Mouse (Mus musculus) CD8-positive naive resting alpha-beta T cell, adult 2 months (primary cell): ENCODE results near the gene Cntn5.

Experiments
- DNase-seq, 2 experiments: peaks; one replicate each; pipeline ENCODE4 v3.0.0; 2022; ENCODE audit warnings: low read depth in 2 of 2, low spot score in 2 of 2

Cntn5 gene

GRCm38 (mm10) chr9:9708671-9709070, 1195.9 kb downstream of the Cntn5 start:
- DNase-seq: no peak

GRCm38 (mm10) chr9:9707766-9708165, 1196.8 kb downstream of the Cntn5 start:
- DNase-seq: no peak

- no peak for DNase-seq
Measured at GRCm38 (mm10) chr9:9705180-9705579, 1199.4 kb downstream of the Cntn5 start.

- no peak for DNase-seq
Measured at GRCm38 (mm10) chr9:9696636-9697035, 1207.9 kb downstream of the Cntn5 start.

- DNase-seq: no peak
Measured at GRCm38 (mm10) chr9:9682348-9682884, 1222.2 kb downstream of the Cntn5 start.

GRCm38 (mm10) chr9:9676078-9676477, 1228.5 kb downstream of the Cntn5 start:
- DNase-seq: no peak

- no peak for DNase-seq
Measured at GRCm38 (mm10) chr9:9674531-9674930, 1230.0 kb downstream of the Cntn5 start.

GRCm38 (mm10) chr9:9673277-9674049, 1231.1 kb downstream of the Cntn5 start:
- DNase-seq: no peak

- no peak for DNase-seq
Measured at GRCm38 (mm10) chr9:9653463-9653862, 1251.1 kb downstream of the Cntn5 start.

GRCm38 (mm10) chr9:9647361-9647760, 1257.2 kb downstream of the Cntn5 start:
- no peak for DNase-seq

GRCm38 (mm10) chr9:9646276-9646675, 1258.3 kb downstream of the Cntn5 start:
- no peak for DNase-seq
